Mouse (Mus musculus) gastrocnemius, postnatal 14 days (tissue): Measurements from ENCODE around the gene Il11ra1. TPM values are rescaled to one million over a fixed set of nuclear protein-coding genes. Genes with fewer than 3 reads are reported as not detected.

ENCODE experiments used
- DNase-seq: peaks from one replicate; pipeline ENCODE4 v3.0.0; 2021; ENCODE audit warnings: mixed read lengths
- intact Hi-C: fragments of 180-260 bp; cut with DNase I; formaldehyde crosslinking; loops from one replicate; pipeline ENCODE4 v1.15.1; 2025; ENCODE audit warnings: low total_unique reads
- total RNA-seq, 2 experiments: library from RNA; stranded (reverse); gene quantifications; 2 replicates each; pipeline ENCODE4 v1.2.3; 2021

The Il11ra1 gene
- total RNA-seq, 2 experiments from 2014 or later, result 49.3 to 56.9 TPM

GRCm38 (mm10) chr4:41731052-41731765 lies 31.4 kb downstream of the Il11ra1 start, which contains the start of gene Arid3c:
Gene Arid3c (minus strand): TSS chr4:41731142.
- intact Hi-C loops, result no loop called here
- no peak for DNase-seq

GRCm38 (mm10) chr4:41737602-41738255 lies 37.9 kb downstream of the Il11ra1 start:
- intact Hi-C loops, result loop anchor here (2.0 kb wide), 1 partner anchor 21 kb away; no protein-coding TSS in a partner anchor

GRCm38 (mm10) chr4:41738256-41738603 lies 38.4 kb downstream of the Il11ra1 start:
- intact Hi-C loops, result no loop called here
- DNase-seq, result no peak

More at GRCm38 (mm10) chr4:41737602-41738255, 37.9 kb downstream of the Il11ra1 start:
- peak; percentile 73 for DNase-seq

GRCm38 (mm10) chr4:41739260-41739659 lies 39.5 kb downstream of the Il11ra1 start:
- intact Hi-C loops, result no loop called here
- no peak for DNase-seq

GRCm38 (mm10) chr4:41740380-41741157 lies 40.8 kb downstream of the Il11ra1 start:
- DNase-seq, result peak; percentile 64
- intact Hi-C loops, result no loop called here

- intact Hi-C loops, result no loop called here
- peak; percentile 90 for DNase-seq
Measured at GRCm38 (mm10) chr4:41741158-41741560, 41.4 kb downstream of the Il11ra1 start.

GRCm38 (mm10) chr4:41744131-41744530 lies 44.3 kb downstream of the Il11ra1 start:
- no peak for DNase-seq
- intact Hi-C loops, result no loop called here

- DNase-seq, result no peak
- intact Hi-C loops, result no loop called here
Measured at GRCm38 (mm10) chr4:41745021-41745420, 45.2 kb downstream of the Il11ra1 start.

- no peak for DNase-seq
- intact Hi-C loops, result no loop called here
Measured at GRCm38 (mm10) chr4:41754797-41755337, 55.1 kb downstream of the Il11ra1 start, which contains the start of gene Galt. Gene Galt (plus strand): TSS chr4:41755228.

GRCm38 (mm10) chr4:41755338-41756305 lies 55.8 kb downstream of the Il11ra1 start, which contains the start of gene Sigmar1:
Gene Sigmar1 (minus strand): TSS chr4:41756157.
- intact Hi-C loops, result no loop called here
- peak; percentile 79 for DNase-seq

- intact Hi-C loops, result no loop called here
- DNase-seq, result no peak
Measured at GRCm38 (mm10) chr4:41756440-41756839, 56.7 kb downstream of the Il11ra1 start.

GRCm38 (mm10) chr4:41757321-41757720 lies 57.5 kb downstream of the Il11ra1 start:
- no peak for DNase-seq
- intact Hi-C loops, result no loop called here

GRCm38 (mm10) chr4:41758021-41758420 lies 58.2 kb downstream of the Il11ra1 start:
- DNase-seq, result no peak
- intact Hi-C loops, result no loop called here

GRCm38 (mm10) chr4:41758701-41759100 lies 58.9 kb downstream of the Il11ra1 start:
- intact Hi-C loops, result no loop called here
- DNase-seq, result no peak

GRCm38 (mm10) chr4:41759206-41759605 lies 59.4 kb downstream of the Il11ra1 start:
- DNase-seq, result no peak
- intact Hi-C loops, result no loop called here

- intact Hi-C loops, result no loop called here
- DNase-seq, result no peak
Measured at GRCm38 (mm10) chr4:41759656-41760287, 60.0 kb downstream of the Il11ra1 start.

GRCm38 (mm10) chr4:41760288-41760721 lies 60.5 kb downstream of the Il11ra1 start:
- intact Hi-C loops, result no loop called here

GRCm38 (mm10) chr4:41760911-41761310 lies 61.1 kb downstream of the Il11ra1 start:
- intact Hi-C loops, result no loop called here
- DNase-seq, result no peak

More at GRCm38 (mm10) chr4:41760288-41760721, 60.5 kb downstream of the Il11ra1 start:
- DNase-seq, result peak; percentile 95
